Mouse (Mus musculus): Measurements from ENCODE around the gene Mbl1. TPM values are rescaled to one million over a fixed set of nuclear protein-coding genes. Genes with fewer than 3 reads are reported as not detected.

Mbl1 gene
- polyA plus RNA-seq, 1 experiment: not detected

- no peaks in the 10 kb centered on the region for H3K79me3 ChIP-seq (ENCODE audit: low read depth)
- TF ChIP-seq CTCF (IDR thresholded peaks at IDR 0.05; ENCODE audit: control insufficient read depth, insufficient read depth, insufficient read length): no peak
- TF ChIP-seq CEBPB (IDR thresholded peaks at IDR 0.05; ENCODE audit: low read depth): no peak
- TF ChIP-seq MYOG (IDR thresholded peaks at IDR 0.05; ENCODE audit: control insufficient read depth, extremely low read depth, insufficient read length): no peak
- no peak for TF ChIP-seq USF1 (IDR thresholded peaks at IDR 0.05; ENCODE audit: low read depth)
- TF ChIP-seq FOSL1 (IDR thresholded peaks at IDR 0.05; ENCODE audit: insufficient read depth, low read length, poor library complexity, severe bottlenecking): no peak
- TF ChIP-seq MYOD1 (IDR thresholded peaks at IDR 0.05; ENCODE audit: control insufficient read depth, insufficient read length, low read depth): no peak
- TF ChIP-seq MAX (IDR thresholded peaks at IDR 0.05): no peak
- no peak overlapping the region for H3ac ChIP-seq (ENCODE audit: control insufficient read depth, insufficient read length, low read depth)
- no peaks in the 10 kb centered on the region for H3K36me3 ChIP-seq (ENCODE audit: control insufficient read depth, insufficient read depth)
- H3K27me3 ChIP-seq (ENCODE audit: control insufficient read depth, insufficient read depth, insufficient read length): no peaks in the 10 kb centered on the region
- no peaks in the 10 kb centered on the region for H3K79me2 ChIP-seq (ENCODE audit: control insufficient read depth, insufficient read depth)
- H3K4me3 ChIP-seq (ENCODE audit: insufficient read depth, poor library complexity, severe bottlenecking): no peak overlapping the region
Measured at GRCm38 (mm10) chr14:41167278-41167677, 16.0 kb downstream of the Mbl1 start.

- H3ac ChIP-seq (ENCODE audit: control insufficient read depth, insufficient read length, low read depth): no peak overlapping the region
- no peaks in the 10 kb centered on the region for H3K79me2 ChIP-seq (ENCODE audit: control insufficient read depth, insufficient read depth)
- TF ChIP-seq CEBPB (IDR thresholded peaks at IDR 0.05; ENCODE audit: low read depth) (no peak), FOSL1 (IDR thresholded peaks at IDR 0.05; ENCODE audit: insufficient read depth, low read length, poor library complexity, severe bottlenecking) (no peak), USF1 (IDR thresholded peaks at IDR 0.05; ENCODE audit: low read depth) (no peak), CTCF (IDR thresholded peaks at IDR 0.05; ENCODE audit: control insufficient read depth, insufficient read depth, insufficient read length) (no peak), MYOG (IDR thresholded peaks at IDR 0.05; ENCODE audit: control insufficient read depth, extremely low read depth, insufficient read length) (no peak), MYOD1 (IDR thresholded peaks at IDR 0.05; ENCODE audit: control insufficient read depth, insufficient read length, low read depth) (no peak), MAX (IDR thresholded peaks at IDR 0.05) (no peak)
- H3K4me3 ChIP-seq (ENCODE audit: insufficient read depth, poor library complexity, severe bottlenecking): no peak overlapping the region
- H3K27me3 ChIP-seq (ENCODE audit: control insufficient read depth, insufficient read depth, insufficient read length): no peaks in the 10 kb centered on the region
- H3K36me3 ChIP-seq (ENCODE audit: control insufficient read depth, insufficient read depth): no peaks in the 10 kb centered on the region
- no peaks in the 10 kb centered on the region for H3K79me3 ChIP-seq (ENCODE audit: low read depth)
Measured at GRCm38 (mm10) chr14:41168567-41168966, 17.3 kb downstream of the Mbl1 start.

GRCm38 (mm10) chr14:41170514-41170913, 19.3 kb downstream of the Mbl1 start:
- Histone ChIP-seq H3K79me2 (ENCODE audit: control insufficient read depth, insufficient read depth) (no peaks in the 10 kb centered on the region), H3K4me3 (ENCODE audit: insufficient read depth, poor library complexity, severe bottlenecking) (no peak overlapping the region), H3K79me3 (ENCODE audit: low read depth) (no peaks in the 10 kb centered on the region), H3K36me3 (ENCODE audit: control insufficient read depth, insufficient read depth) (no peaks in the 10 kb centered on the region), H3K27me3 (ENCODE audit: control insufficient read depth, insufficient read depth, insufficient read length) (no peaks in the 10 kb centered on the region), H3ac (ENCODE audit: control insufficient read depth, insufficient read length, low read depth) (no peak overlapping the region)
- no peak for TF ChIP-seq MYOG (IDR thresholded peaks at IDR 0.05; ENCODE audit: control insufficient read depth, extremely low read depth, insufficient read length)
- TF ChIP-seq USF1 (IDR thresholded peaks at IDR 0.05; ENCODE audit: low read depth): no peak
- no peak for TF ChIP-seq CEBPB (IDR thresholded peaks at IDR 0.05; ENCODE audit: low read depth)
- TF ChIP-seq MAX (IDR thresholded peaks at IDR 0.05): no peak
- no peak for TF ChIP-seq CTCF (IDR thresholded peaks at IDR 0.05; ENCODE audit: control insufficient read depth, insufficient read depth, insufficient read length)
- TF ChIP-seq MYOD1 (IDR thresholded peaks at IDR 0.05; ENCODE audit: control insufficient read depth, insufficient read length, low read depth): no peak

DNA sequence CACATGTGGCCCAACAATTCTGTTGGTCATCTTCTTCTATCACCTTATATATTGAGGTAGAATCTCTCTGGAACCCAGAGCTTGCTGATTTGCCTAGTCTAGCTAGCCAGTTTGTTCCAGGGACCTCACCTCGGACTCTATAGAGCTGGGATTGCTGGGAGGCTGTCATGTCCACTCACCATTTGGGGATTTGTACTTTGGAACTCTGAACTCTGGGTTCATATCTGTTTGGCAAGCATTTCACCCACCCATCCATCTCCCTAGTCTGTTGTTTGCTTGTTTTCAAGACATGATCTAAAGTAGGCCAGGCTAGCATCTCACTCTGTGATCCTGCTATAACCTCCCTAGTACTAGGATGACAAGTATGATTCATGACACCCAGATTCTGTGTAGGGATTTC, 23.5 kb downstream of the Mbl1 start:
- no peak overlapping the region for H3K4me3 ChIP-seq (ENCODE audit: insufficient read depth, poor library complexity, severe bottlenecking)
- no peaks in the 10 kb centered on the region for H3K79me3 ChIP-seq (ENCODE audit: low read depth)
- no peaks in the 10 kb centered on the region for H3K36me3 ChIP-seq (ENCODE audit: control insufficient read depth, insufficient read depth)
- H3ac ChIP-seq (ENCODE audit: control insufficient read depth, insufficient read length, low read depth): no peak overlapping the region
- no peaks in the 10 kb centered on the region for H3K27me3 ChIP-seq (ENCODE audit: control insufficient read depth, insufficient read depth, insufficient read length)
- TF ChIP-seq MYOG (IDR thresholded peaks at IDR 0.05; ENCODE audit: control insufficient read depth, extremely low read depth, insufficient read length): no peak
- TF ChIP-seq CTCF (IDR thresholded peaks at IDR 0.05; ENCODE audit: control insufficient read depth, insufficient read depth, insufficient read length): no peak
- TF ChIP-seq USF1 (IDR thresholded peaks at IDR 0.05; ENCODE audit: low read depth): no peak
- no peak for TF ChIP-seq MAX (IDR thresholded peaks at IDR 0.05)
- no peak for TF ChIP-seq FOSL1 (IDR thresholded peaks at IDR 0.05; ENCODE audit: insufficient read depth, low read length, poor library complexity, severe bottlenecking)
- TF ChIP-seq CEBPB (IDR thresholded peaks at IDR 0.05; ENCODE audit: low read depth): no peak
- TF ChIP-seq MYOD1 (IDR thresholded peaks at IDR 0.05; ENCODE audit: control insufficient read depth, insufficient read length, low read depth): no peak
- H3K79me2 ChIP-seq (ENCODE audit: control insufficient read depth, insufficient read depth): no peaks in the 10 kb centered on the region

DNA sequence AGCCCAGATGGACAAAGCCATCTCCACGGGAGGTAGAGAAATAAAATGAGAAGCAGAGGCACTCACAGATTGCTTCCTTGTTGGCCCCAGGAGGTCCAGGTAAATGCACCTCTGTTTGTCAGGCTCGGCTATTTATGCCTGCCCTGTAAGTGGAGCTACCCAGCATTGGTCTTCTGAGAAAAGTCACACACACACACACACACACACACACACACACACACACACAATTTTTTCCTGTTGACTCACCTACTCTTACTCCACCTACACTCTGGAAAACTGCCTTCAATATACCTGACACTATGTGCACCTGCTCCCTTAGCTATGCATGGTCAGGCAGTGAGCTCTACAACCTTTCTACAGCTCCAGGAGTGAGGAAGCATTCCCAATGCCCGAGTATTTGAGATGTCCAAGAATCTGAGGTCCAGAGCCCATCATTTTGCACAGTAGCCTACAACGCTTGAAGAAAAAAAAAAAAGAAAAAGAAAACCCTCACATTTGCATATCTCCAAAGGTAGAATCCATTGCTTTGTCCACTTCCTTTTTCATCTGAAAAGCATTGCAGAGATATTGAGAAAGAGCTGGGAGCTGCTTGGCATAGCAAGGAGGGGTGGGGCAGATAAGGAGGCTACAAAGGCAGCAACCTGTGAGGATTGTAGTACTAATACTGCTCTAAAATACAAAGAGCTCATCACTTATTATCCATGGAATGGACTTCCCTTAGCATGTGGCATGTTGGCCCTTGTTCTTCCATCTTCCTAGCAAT, 34.0 kb downstream of the Mbl1 start, which contains the start of gene Sftpd:
Gene Sftpd (minus strand): TSS at position 91 of the 763 bp plus-strand sequence.
- no peaks in the 10 kb centered on the region for H3K36me3 ChIP-seq (ENCODE audit: control insufficient read depth, insufficient read depth)
- H3K4me3 ChIP-seq (ENCODE audit: insufficient read depth, poor library complexity, severe bottlenecking): no peak within 1 kb of the TSS
- no peak within 1 kb of the TSS for H3ac ChIP-seq (ENCODE audit: control insufficient read depth, insufficient read length, low read depth)
- no peaks in the 10 kb centered on the region for H3K27me3 ChIP-seq (ENCODE audit: control insufficient read depth, insufficient read depth, insufficient read length)
- H3K79me3 ChIP-seq (ENCODE audit: low read depth): no peaks in the 10 kb centered on the region
- H3K79me2 ChIP-seq (ENCODE audit: control insufficient read depth, insufficient read depth): no peaks in the 10 kb centered on the region
- TF ChIP-seq CEBPB (IDR thresholded peaks at IDR 0.05; ENCODE audit: low read depth): no peak
- no peak for TF ChIP-seq CTCF (IDR thresholded peaks at IDR 0.05; ENCODE audit: control insufficient read depth, insufficient read depth, insufficient read length)
- TF ChIP-seq MAX (IDR thresholded peaks at IDR 0.05): no peak
- TF ChIP-seq MYOG (IDR thresholded peaks at IDR 0.05; ENCODE audit: control insufficient read depth, extremely low read depth, insufficient read length): no peak
- TF ChIP-seq MYOD1 (IDR thresholded peaks at IDR 0.05; ENCODE audit: control insufficient read depth, insufficient read length, low read depth): no peak
- no peak for TF ChIP-seq FOSL1 (IDR thresholded peaks at IDR 0.05; ENCODE audit: insufficient read depth, low read length, poor library complexity, severe bottlenecking)
- TF ChIP-seq USF1 (IDR thresholded peaks at IDR 0.05; ENCODE audit: low read depth): no peak

All from C2C12 (cell line).